Mouse (Mus musculus): Measurements from ENCODE around the gene Olfr1132. TPM values are rescaled to one million over a fixed set of nuclear protein-coding genes. Genes with fewer than 3 reads are reported as not detected.

Gene Olfr1132
- not detected for total RNA-seq (2023)

DNA sequence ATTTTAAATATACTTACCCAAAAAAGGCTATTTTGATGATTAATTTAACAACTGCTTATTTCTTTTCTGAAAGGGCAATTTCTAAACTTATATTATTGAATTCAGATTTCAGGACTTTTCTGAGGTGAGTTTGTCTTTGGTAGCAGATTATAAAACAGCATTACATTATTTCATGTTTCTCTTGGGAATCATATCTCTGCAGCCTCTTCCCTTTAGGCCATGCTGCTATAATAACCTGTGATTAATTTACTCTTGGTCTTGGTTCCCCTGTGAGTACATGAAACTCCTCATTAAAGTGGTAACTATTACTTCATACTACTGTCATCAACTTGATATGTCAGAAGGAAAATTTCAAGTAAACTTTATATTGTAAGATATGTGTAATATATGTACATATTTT lies at the start of gene Olfr1132:
Gene Olfr1132, minus strand, starts transcription at position 101 of the 400 bp plus-strand sequence.

GRCm38 (mm10) chr2:87673564-87673963 lies 36.2 kb upstream of the Olfr1132 start, which contains the start of gene Olfr1135:
TSS of gene Olfr1135 (minus strand) at chr2:87673664.

DNA sequence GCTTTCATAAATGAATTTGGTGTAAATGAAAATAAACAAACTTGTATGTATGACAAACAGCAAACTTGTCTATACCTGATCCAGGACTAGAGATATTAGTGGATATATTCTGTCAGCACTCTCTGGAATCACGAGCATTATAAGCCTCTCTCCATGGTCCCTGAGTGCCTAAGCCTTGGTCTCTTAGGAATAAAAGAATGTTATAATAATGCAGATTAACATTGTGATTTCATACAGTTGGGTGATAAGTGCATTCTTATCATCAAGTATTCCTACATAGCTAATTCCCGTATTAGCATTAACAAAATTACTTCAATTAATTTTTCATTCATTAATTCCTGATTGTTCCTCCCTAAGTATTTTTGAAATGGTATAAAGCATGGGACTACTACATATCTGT lies 21.0 kb upstream of the Olfr1132 start, which contains the start of gene Olfr1134:
Gene Olfr1134, minus strand, starts transcription at position 101 of the 400 bp plus-strand sequence.

GRCm38 (mm10) chr2:87647274-87647673 lies 9.9 kb upstream of the Olfr1132 start, which contains the start of gene Olfr1133:
TSS of gene Olfr1133 (minus strand) at chr2:87647374.

GRCm38 (mm10) chr2:87626804-87627203 lies 10.5 kb downstream of the Olfr1132 start, which contains the start of gene Olfr1131:
TSS of gene Olfr1131 (plus strand) at chr2:87627104.

GRCm38 (mm10) chr2:87605912-87606311 lies 31.4 kb downstream of the Olfr1132 start, which contains the start of gene Olfr1130:
TSS of gene Olfr1130 (plus strand) at chr2:87606212.

Other genes with a start within 250 kb of the Olfr1132 start
- gene Olfr1123, start 220.9 kb downstream of the Olfr1132 start, total RNA-seq (2023), result not detected
- gene Olfr1124, start 207.3 kb downstream of the Olfr1132 start, total RNA-seq (2023), result not detected
- not detected for gene Olfr1126, start 183.6 kb downstream of the Olfr1132 start, total RNA-seq (2023)
- gene Pramel7, start 140.4 kb downstream of the Olfr1132 start, total RNA-seq (2023), result not detected
- gene Pramel6, start 131.0 kb downstream of the Olfr1132 start, total RNA-seq (2023), result not detected
- not detected for gene Olfr153, start 105.7 kb downstream of the Olfr1132 start, total RNA-seq (2023)
- not detected for gene Olfr1128, start 92.0 kb downstream of the Olfr1132 start, total RNA-seq (2023)
- not detected for gene Olfr1129, start 63.6 kb downstream of the Olfr1132 start, total RNA-seq (2023)
- gene Olfr1130, start 31.3 kb downstream of the Olfr1132 start, total RNA-seq (2023), result not detected
- not detected for gene Olfr1131, start 10.4 kb downstream of the Olfr1132 start, total RNA-seq (2023)
- not detected for gene Olfr1133, start 9.8 kb upstream of the Olfr1132 start, total RNA-seq (2023)
- gene Olfr1134, start 20.9 kb upstream of the Olfr1132 start, total RNA-seq (2023), result not detected
- gene Olfr1135, start 36.1 kb upstream of the Olfr1132 start, total RNA-seq (2023), result not detected
- gene Olfr1136, start 56.4 kb upstream of the Olfr1132 start, total RNA-seq (2023), result not detected
- not detected for gene Olfr1137, start 75.6 kb upstream of the Olfr1132 start, total RNA-seq (2023)
- not detected for gene Olfr1138, start 102.4 kb upstream of the Olfr1132 start, total RNA-seq (2023)
- not detected for gene Olfr1140, start 106.2 kb upstream of the Olfr1132 start, total RNA-seq (2023)
- not detected for gene Olfr1141, start 116.5 kb upstream of the Olfr1132 start, total RNA-seq (2023)
- gene Olfr152, start 141.9 kb upstream of the Olfr1132 start, total RNA-seq (2023), result not detected
- gene Olfr1143, start 163.1 kb upstream of the Olfr1132 start, total RNA-seq (2023), result not detected
- not detected for gene Olfr1145, start 172.3 kb upstream of the Olfr1132 start, total RNA-seq (2023)
- gene Olfr1148, start 193.0 kb upstream of the Olfr1132 start, total RNA-seq (2023), result not detected
- not detected for gene Olfr1150-ps1, start 206.5 kb upstream of the Olfr1132 start, total RNA-seq (2023)
- not detected for gene Olfr1151, start 218.3 kb upstream of the Olfr1132 start, total RNA-seq (2023)
- gene Olfr1152, start 229.0 kb upstream of the Olfr1132 start, total RNA-seq (2023), result not detected